Mouse (Mus musculus): ENCODE results near the gene Fbxo11. TPM values are rescaled to one million over a fixed set of nuclear protein-coding genes. Genes with fewer than 3 reads are reported as not detected.

Fbxo11 gene
- polyA plus RNA-seq, 1 experiment from 2014 or later = 4.1 TPM

GRCm38 (mm10) chr17:88006956-88007355 is 58.1 kb downstream of the Fbxo11 start:
- TF ChIP-seq EP300 (IDR thresholded peaks at IDR 0.05; ENCODE audit: low read depth) = no peak

GRCm38 (mm10) chr17:88004892-88005291 is 60.2 kb downstream of the Fbxo11 start:
- Histone ChIP-seq H3K9ac (replicated peaks) (no peak overlapping the region), H3K36me3 (replicated peaks; ENCODE audit: insufficient read depth, low read length) (peaks cover 50% of the 10 kb centered on the region), H3K4me2 (ENCODE audit: low read depth, low read length) (no peak overlapping the region), H3K9me3 (ENCODE audit: low read length) (no peaks in the 10 kb centered on the region), H3K27me3 (ENCODE audit: insufficient read depth, low read length) (no peaks in the 10 kb centered on the region), H3K4me1 (ENCODE audit: insufficient read depth) (no peaks in the 10 kb centered on the region), H3K4me3 (ENCODE audit: low read depth, low read length) (no peak overlapping the region), H3K27ac (ENCODE audit: low read depth) (no peak overlapping the region)
- 87% methylated on average over 1 of the region's 1 CpGs for WGBS (ENCODE audit: insufficient replicate concordance)
- TF ChIP-seq EP300 (IDR thresholded peaks at IDR 0.05; ENCODE audit: low read depth) = no peak
- TF ChIP-seq CTCF (IDR thresholded peaks at IDR 0.05; ENCODE audit: low read depth) = no peak
- no peak for ATAC-seq
- no peak for DNase-seq

More at GRCm38 (mm10) chr17:88006956-88007355, 58.1 kb downstream of the Fbxo11 start:
- Histone ChIP-seq H3K4me2 (ENCODE audit: low read depth, low read length) (no peak overlapping the region), H3K9me3 (ENCODE audit: low read length) (no peaks in the 10 kb centered on the region), H3K27ac (ENCODE audit: low read depth) (no peak overlapping the region), H3K36me3 (replicated peaks; ENCODE audit: insufficient read depth, low read length) (peaks cover 52% of the 10 kb centered on the region), H3K4me1 (ENCODE audit: insufficient read depth) (no peaks in the 10 kb centered on the region), H3K9ac (replicated peaks) (no peak overlapping the region), H3K4me3 (ENCODE audit: low read depth, low read length) (no peak overlapping the region), H3K27me3 (ENCODE audit: insufficient read depth, low read length) (no peaks in the 10 kb centered on the region)
- 85% methylated on average over 8 of the region's 8 CpGs for WGBS (ENCODE audit: insufficient replicate concordance)
- DNase-seq (no peak), ATAC-seq (no peak)

GRCm38 (mm10) chr17:87997808-87998207 is 67.3 kb downstream of the Fbxo11 start:
- Histone ChIP-seq H3K9ac (replicated peaks) (no peak overlapping the region), H3K4me2 (ENCODE audit: low read depth, low read length) (no peak overlapping the region), H3K9me3 (ENCODE audit: low read length) (no peaks in the 10 kb centered on the region), H3K36me3 (replicated peaks; ENCODE audit: insufficient read depth, low read length) (peaks cover 72% of the 10 kb centered on the region), H3K4me3 (ENCODE audit: low read depth, low read length) (no peak overlapping the region), H3K27me3 (ENCODE audit: insufficient read depth, low read length) (no peaks in the 10 kb centered on the region), H3K27ac (ENCODE audit: low read depth) (no peak overlapping the region), H3K4me1 (ENCODE audit: insufficient read depth) (no peaks in the 10 kb centered on the region)
- no peak for DNase-seq
- ATAC-seq = no peak
- TF ChIP-seq CTCF (IDR thresholded peaks at IDR 0.05; ENCODE audit: low read depth) = no peak
- no peak for TF ChIP-seq EP300 (IDR thresholded peaks at IDR 0.05; ENCODE audit: low read depth)
- 89% methylated on average over 4 of the region's 4 CpGs for WGBS (ENCODE audit: insufficient replicate concordance)

GRCm38 (mm10) chr17:87993338-87993737 is 71.8 kb downstream of the Fbxo11 start:
- 56% methylated on average over 1 of the region's 1 CpGs for WGBS (ENCODE audit: insufficient replicate concordance)
- no peak for TF ChIP-seq CTCF (IDR thresholded peaks at IDR 0.05; ENCODE audit: low read depth)
- TF ChIP-seq EP300 (IDR thresholded peaks at IDR 0.05; ENCODE audit: low read depth) = no peak
- no peak overlapping the region for H3K27ac ChIP-seq (ENCODE audit: low read depth)
- H3K4me1 ChIP-seq (ENCODE audit: insufficient read depth) = no peaks in the 10 kb centered on the region
- H3K27me3 ChIP-seq (ENCODE audit: insufficient read depth, low read length) = no peaks in the 10 kb centered on the region
- no peak overlapping the region for H3K4me3 ChIP-seq (ENCODE audit: low read depth, low read length)
- H3K9ac ChIP-seq (replicated peaks) = no peak overlapping the region
- ATAC-seq (no peak), DNase-seq (no peak)
- H3K9me3 ChIP-seq (ENCODE audit: low read length) = no peaks in the 10 kb centered on the region
- H3K4me2 ChIP-seq (ENCODE audit: low read depth, low read length) = no peak overlapping the region
- peaks cover 83% of the 10 kb centered on the region for H3K36me3 ChIP-seq (replicated peaks; ENCODE audit: insufficient read depth, low read length)

- WGBS (ENCODE audit: insufficient replicate concordance) = 93% methylated on average over 3 of the region's 3 CpGs
- no peak overlapping the region for H3K9ac ChIP-seq (replicated peaks)
- no peak overlapping the region for H3K4me3 ChIP-seq (ENCODE audit: low read depth, low read length)
- TF ChIP-seq EP300 (IDR thresholded peaks at IDR 0.05; ENCODE audit: low read depth) (no peak), CTCF (IDR thresholded peaks at IDR 0.05; ENCODE audit: low read depth) (no peak)
- no peaks in the 10 kb centered on the region for H3K4me1 ChIP-seq (ENCODE audit: insufficient read depth)
- no peak for DNase-seq
- no peak for ATAC-seq
- H3K36me3 ChIP-seq (replicated peaks; ENCODE audit: insufficient read depth, low read length) = peaks cover 86% of the 10 kb centered on the region
- no peaks in the 10 kb centered on the region for H3K9me3 ChIP-seq (ENCODE audit: low read length)
- H3K27me3 ChIP-seq (ENCODE audit: insufficient read depth, low read length) = no peaks in the 10 kb centered on the region
- H3K27ac ChIP-seq (ENCODE audit: low read depth) = no peak overlapping the region
- no peak overlapping the region for H3K4me2 ChIP-seq (ENCODE audit: low read depth, low read length)
Observed at GRCm38 (mm10) chr17:87992154-87992553, 72.9 kb downstream of the Fbxo11 start.

GRCm38 (mm10) chr17:87987507-87987906 is 77.6 kb downstream of the Fbxo11 start:
- TF ChIP-seq CTCF (IDR thresholded peaks at IDR 0.05; ENCODE audit: low read depth) (no peak), EP300 (IDR thresholded peaks at IDR 0.05; ENCODE audit: low read depth) (no peak)
- Histone ChIP-seq H3K9me3 (ENCODE audit: low read length) (no peaks in the 10 kb centered on the region), H3K9ac (replicated peaks) (no peak overlapping the region), H3K27me3 (ENCODE audit: insufficient read depth, low read length) (no peaks in the 10 kb centered on the region), H3K27ac (ENCODE audit: low read depth) (no peak overlapping the region), H3K4me3 (ENCODE audit: low read depth, low read length) (no peak overlapping the region), H3K36me3 (replicated peaks; ENCODE audit: insufficient read depth, low read length) (peaks cover 72% of the 10 kb centered on the region), H3K4me2 (ENCODE audit: low read depth, low read length) (no peak overlapping the region), H3K4me1 (ENCODE audit: insufficient read depth) (no peaks in the 10 kb centered on the region)
- no peak for DNase-seq
- 71% methylated on average over 6 of the region's 6 CpGs for WGBS (ENCODE audit: insufficient replicate concordance)
- ATAC-seq = no peak

- WGBS (ENCODE audit: insufficient replicate concordance) = 90% methylated on average over 8 of the region's 8 CpGs
- Histone ChIP-seq H3K4me3 (ENCODE audit: low read depth, low read length) (no peak overlapping the region), H3K27ac (ENCODE audit: low read depth) (no peak overlapping the region), H3K9ac (replicated peaks) (no peak overlapping the region), H3K36me3 (replicated peaks; ENCODE audit: insufficient read depth, low read length) (peaks cover 63% of the 10 kb centered on the region), H3K4me2 (ENCODE audit: low read depth, low read length) (no peak overlapping the region), H3K27me3 (ENCODE audit: insufficient read depth, low read length) (no peaks in the 10 kb centered on the region), H3K9me3 (ENCODE audit: low read length) (no peaks in the 10 kb centered on the region), H3K4me1 (ENCODE audit: insufficient read depth) (0 out of 2 replicates have a peak, but pooled peaks cover under 1% of the 10 kb centered on the region)
- no peak for ATAC-seq
- no peak for TF ChIP-seq CTCF (IDR thresholded peaks at IDR 0.05; ENCODE audit: low read depth)
- TF ChIP-seq EP300 (IDR thresholded peaks at IDR 0.05; ENCODE audit: low read depth) = no peak
- no peak for DNase-seq
Observed at GRCm38 (mm10) chr17:87985916-87986315, 79.2 kb downstream of the Fbxo11 start.
